Mouse (Mus musculus) brain, embryonic 14.5 days (tissue): Measurements from ENCODE around the gene Luzp2. TPM values are rescaled to one million over a fixed set of nuclear protein-coding genes. Genes with fewer than 3 reads are reported as not detected.

Source experiments
- DNase-seq: peaks from one replicate; pipeline ENCODE4 v3.0.0-alpha.2; 2011; ENCODE audit warnings: low read depth
- CTCF ChIP-seq: fragments of 200-500 bp; IDR thresholded peaks from 2 replicates; pipeline ENCODE4 v1.5.1; 2012; ENCODE audit warnings: inconsistent platforms, mild to moderate bottlenecking, moderate library complexity, borderline replicate concordance; ENCODE audit not compliant: insufficient read depth, insufficient read length; ENCODE audit errors: extremely low read depth
- POLR2A ChIP-seq: fragments of 200-500 bp; IDR thresholded peaks from 2 replicates; pipeline ENCODE4 v1.6.1; 2012; ENCODE audit warnings: mild to moderate bottlenecking, inconsistent platforms, borderline replicate concordance; ENCODE audit not compliant: poor library complexity, insufficient read depth, insufficient read length, severe bottlenecking; ENCODE audit errors: extremely low read depth
- polyA plus RNA-seq: library from polyadenylated mRNA; depleted of rRNA; stranded (reverse); fragments of >200 nt; gene quantifications from 2 replicates; pipeline ENCODE4 v1.2.3, GENCODE M21; 2012; rRNA removed

Gene Luzp2
- polyA plus RNA-seq, result 7.8 and 16.7 TPM in 2 replicates

DNA sequence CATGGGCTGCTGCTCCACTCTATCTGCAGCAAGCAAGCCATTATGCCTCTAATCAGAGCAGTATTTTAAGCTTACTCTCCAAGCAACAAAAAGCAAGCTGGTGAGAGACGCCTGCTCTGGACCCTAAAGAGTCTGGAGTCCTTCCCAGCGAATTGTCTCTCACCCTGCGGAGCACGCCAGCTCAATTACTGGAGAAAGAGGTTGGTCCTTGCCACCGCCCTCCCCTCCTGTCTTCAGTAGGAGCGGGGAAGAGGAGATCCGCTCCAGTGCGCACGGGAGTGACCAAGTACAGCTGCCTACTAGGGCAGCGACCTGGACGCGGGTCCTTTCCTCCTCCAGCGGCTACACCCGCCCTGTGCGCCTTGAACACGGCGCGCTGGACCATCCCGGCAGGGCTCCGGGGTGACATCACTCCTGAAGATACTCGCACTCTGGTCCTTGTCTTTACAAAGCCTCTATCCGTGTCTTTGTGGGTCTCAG is at the start of gene Luzp2:
Gene Luzp2, plus strand, starts transcription at position 127 of the 480 bp plus-strand sequence.
- DNase-seq, result peak; percentile 85
- TF ChIP-seq POLR2A (peak; percentile 19; the same call in 1 of the 2 replicates), CTCF (no peak)

DNA sequence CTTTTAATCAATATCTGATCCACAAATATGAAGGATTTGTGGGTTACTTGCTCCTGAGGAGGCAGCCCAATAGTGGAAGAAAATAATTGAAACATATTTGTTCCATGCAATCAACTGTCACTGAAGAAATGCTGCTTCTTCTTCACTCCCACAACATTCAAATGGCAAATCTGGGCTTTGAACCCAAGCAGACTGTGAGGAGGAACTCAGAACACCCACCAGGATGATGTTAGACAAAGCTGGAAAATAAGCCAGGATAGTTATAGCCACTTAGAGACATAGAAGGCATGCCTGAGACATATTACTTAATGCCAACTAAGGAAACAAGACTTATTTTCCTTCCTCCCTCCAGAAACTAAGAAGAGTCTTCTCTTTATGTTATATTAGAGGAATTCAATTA is 47.8 kb upstream of the Luzp2 start:
- no peak for DNase-seq
- no peak for TF ChIP-seq CTCF
- TF ChIP-seq POLR2A, result no peak

DNA sequence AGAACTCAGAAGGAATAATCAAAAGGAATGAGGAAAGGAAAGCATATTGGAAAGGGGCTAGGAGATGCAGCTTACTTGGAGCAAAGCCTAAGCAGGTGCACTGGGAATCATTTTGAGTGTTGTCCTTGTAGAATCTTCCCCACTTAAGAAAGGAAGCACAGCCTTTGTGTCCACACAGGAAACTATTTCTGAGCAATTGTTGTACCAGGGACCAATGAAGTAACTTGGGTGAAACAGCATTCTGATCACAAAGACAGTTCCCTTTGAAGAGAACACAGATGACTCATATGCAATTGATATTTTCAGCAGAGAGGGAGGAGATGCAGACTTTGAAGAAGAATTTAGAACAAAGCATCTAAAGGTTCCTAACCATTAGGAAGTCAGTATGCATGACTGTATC is 16.7 kb upstream of the Luzp2 start:
- TF ChIP-seq CTCF, result no peak
- no peak for TF ChIP-seq POLR2A

DNA sequence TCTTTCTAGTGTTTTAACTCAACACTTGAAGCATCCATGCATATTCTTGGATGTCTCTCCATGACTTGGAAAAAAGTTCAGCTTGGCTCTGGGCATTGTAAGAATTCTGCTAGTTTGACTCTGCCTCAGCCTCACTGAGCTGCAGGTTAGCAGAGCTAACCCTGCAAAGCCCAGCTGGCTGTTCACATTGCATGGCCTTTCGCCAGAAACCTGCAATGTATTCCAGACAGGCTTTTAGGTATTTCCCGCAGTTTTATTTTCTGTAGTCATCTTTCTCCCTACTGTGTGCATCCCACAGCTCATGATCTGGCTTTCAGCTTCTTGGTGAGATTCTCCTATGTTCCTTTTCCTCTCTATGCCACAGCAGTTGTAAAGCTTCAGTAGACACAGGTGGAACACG is 6.5 kb upstream of the Luzp2 start:
- TF ChIP-seq POLR2A (no peak), CTCF (no peak)
- DNase-seq, result no peak

More for the DNA sequence above, 16.7 kb upstream of the Luzp2 start:
- DNase-seq, result no peak

DNA sequence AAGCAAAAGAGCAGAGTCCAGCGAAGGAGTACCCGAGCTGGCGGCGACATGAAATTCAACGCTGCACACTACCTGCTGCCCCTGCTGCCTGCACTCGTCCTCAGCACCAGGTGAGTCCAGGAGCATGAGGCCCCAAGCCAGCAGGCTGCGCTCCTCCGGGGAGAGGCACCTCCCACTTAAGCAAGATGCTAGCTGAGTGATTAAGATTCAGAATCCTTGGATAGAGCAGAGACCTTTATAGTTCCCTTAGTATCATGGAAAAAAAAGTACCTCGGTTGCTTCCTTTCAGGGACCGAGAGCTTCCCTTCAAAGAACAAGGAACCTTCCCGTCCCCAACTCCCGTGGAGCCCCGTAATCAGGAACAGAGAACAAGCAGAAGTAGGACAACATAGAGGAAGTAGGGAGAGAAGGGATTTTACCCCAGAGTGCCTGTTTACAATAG is 634 bp downstream of the Luzp2 start:
- no peak for TF ChIP-seq POLR2A
- TF ChIP-seq CTCF, result no peak
- peak; percentile 65 for DNase-seq

DNA sequence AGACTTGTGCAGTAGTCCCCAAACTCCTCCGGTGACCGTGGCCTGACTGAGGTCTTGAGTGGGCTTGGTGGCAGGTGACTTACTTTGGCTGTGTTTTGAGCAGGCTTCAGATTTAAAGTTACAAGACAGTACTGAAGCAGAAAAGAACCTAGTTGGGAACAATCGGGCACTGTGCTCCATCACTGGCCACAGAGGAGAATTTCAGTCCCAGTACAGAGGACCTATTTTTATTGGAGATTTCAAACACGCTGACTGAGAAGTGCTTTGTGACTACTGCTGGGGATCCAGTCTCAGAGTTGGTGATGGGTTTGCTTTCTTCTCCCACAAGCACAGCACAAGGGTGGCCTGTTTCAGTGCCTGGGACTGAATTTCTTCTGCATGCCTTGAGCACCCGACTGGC is 1.1 kb downstream of the Luzp2 start:
- DNase-seq, result peak; percentile 51
- TF ChIP-seq POLR2A, result no peak
- TF ChIP-seq CTCF, result no peak

DNA sequence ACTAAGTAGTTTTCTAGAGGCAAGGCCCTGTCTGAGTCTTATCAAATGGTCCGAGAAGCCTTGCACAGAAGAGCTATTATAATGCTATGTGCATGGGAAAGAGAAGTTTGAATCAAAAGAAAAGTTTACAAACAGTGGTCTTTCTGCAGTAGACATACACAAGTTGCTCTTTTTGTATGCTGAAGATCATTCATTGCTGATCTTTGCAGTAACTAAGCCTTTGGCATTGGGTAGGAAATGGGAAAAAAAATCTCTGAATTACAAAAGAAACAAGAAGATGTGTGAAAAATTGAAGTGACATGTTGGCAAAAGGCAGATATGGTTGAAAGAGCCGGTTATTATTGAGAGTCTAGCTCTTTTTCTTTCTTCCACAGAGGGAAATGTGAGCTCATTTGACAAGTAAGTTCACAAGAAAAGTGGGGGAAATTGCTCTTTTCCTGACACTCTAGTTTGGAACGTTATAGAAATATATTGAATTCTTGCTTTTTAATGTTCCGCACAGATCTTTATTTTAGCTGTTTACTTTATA is 7.6 kb downstream of the Luzp2 start:
- peak; percentile 45 for DNase-seq
- no peak for TF ChIP-seq POLR2A
- TF ChIP-seq CTCF, result no peak

DNA sequence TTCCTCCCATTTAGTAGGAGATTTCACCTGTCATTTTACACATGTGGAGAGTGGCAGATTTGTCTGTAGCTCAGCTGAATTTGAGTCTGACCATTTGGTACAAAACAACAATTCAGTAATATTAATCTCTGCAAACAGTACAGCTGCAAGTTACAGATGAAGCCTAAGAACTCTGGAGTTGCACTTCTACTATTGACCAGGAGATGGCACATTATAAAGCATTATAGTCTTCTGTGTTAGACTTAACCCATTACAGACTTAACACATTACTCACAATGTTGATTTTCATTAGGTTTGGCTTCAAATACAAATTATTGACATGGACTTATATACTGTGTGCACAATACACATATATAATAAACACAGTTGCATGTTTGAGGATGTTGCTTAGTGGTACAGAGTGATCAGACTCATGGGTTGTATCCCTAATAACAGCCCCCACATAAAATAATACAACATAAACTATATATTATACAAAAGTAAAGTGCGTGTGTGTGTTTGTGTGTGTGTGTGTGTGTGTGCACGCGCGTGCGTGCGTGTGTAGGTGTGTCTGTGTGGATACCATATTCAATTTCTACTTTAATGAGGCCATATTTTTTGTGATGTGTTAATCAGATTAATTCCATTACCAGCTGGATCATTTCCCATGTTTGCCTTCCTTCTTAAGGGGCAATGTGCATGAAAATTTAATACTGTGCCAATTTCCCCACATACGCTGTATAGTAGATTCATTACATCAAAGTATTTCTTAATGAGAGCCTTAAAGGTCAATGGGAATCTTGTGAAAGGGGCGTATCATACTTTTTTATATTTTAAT is 10.8 kb downstream of the Luzp2 start:
- DNase-seq, result peak; percentile 75
- 0 out of 2 replicates have a peak, but pooled peaks have one; percentile 19 for TF ChIP-seq CTCF
- TF ChIP-seq POLR2A, result no peak

DNA sequence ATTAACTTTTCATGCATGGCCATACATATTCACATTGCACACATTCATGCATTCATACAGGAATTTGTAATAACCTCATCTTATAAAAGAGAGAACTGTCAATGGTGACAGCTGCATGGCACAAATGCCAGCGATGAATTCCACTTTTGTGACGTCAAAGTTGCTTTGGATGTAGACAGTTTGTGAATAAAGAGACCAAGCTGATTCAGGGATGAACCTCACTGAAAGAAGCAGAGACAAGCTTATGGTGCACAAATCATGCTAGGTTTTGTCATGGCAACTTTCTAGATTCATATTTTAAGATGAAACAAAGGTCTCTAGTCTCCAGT is 11.4 kb downstream of the Luzp2 start:
- no peak for TF ChIP-seq CTCF
- no peak for TF ChIP-seq POLR2A
- DNase-seq, result peak; percentile 60

DNA sequence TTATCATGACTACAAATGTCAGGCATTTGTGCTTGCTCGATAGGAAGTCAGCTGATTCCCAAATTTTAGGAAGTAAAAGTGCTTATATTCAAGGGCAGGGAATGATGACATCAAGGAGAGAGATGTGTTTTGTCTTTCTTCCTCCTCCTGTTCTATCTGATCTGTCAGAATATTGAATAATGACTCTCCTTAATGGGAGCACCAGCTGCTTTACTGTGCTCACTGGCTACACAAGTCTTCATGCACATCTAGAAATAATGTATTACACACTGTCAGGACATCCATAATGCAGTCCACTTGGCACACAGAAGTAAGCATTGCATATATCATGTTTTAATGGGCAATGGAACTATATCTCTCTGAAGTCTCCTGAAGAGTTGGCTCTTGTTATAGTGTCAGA is 17.6 kb downstream of the Luzp2 start:
- TF ChIP-seq POLR2A, result no peak
- TF ChIP-seq CTCF, result no peak
- no peak for DNase-seq

DNA sequence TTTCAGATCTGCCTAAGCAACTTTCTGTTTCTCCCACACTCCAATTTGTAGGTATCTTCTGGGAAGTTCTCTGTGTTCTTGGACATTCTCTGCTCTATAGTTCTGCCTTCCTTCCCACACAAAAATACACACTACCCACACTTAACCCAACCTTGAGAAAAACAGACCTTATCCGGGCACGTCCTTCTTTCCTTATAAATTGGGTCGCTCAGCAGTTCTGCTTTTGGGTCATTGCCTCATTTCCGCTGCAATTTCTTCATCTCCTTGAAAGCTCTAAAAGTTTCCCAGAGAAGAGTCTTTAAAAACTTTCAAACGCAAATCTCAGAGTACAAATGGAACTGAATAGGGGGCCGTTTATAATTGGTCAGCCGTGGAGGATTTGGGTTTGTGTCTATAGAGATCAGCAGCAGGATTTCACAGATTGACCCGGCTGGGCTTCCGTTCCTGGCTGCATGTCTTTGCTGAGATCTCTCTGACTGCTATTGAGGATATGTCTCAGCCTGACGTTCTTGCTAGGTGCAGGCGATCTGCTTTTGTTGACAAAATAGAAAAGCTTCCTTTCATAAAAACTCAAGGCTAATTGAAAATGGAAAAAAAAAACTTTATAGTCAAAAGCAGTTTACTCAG is 26.0 kb downstream of the Luzp2 start:
- TF ChIP-seq POLR2A (no peak), CTCF (no peak)
- DNase-seq, result peak; percentile 64
